Mouse (Mus musculus) stomach, postnatal 0 days (tissue): ENCODE data around the gene Cdh8.

Experiments used
- CTCF ChIP-seq: IDR thresholded peaks from 2 replicates; pipeline ENCODE4 v1.5.1; 2016; ENCODE audit warnings: antibody characterized with exemption, low read depth, mild to moderate bottlenecking, moderate library complexity
- EP300 ChIP-seq: optimal IDR thresholded peaks from 2 replicates; pipeline ENCODE3; 2016; ENCODE audit warnings: antibody characterized with exemption

DNA sequence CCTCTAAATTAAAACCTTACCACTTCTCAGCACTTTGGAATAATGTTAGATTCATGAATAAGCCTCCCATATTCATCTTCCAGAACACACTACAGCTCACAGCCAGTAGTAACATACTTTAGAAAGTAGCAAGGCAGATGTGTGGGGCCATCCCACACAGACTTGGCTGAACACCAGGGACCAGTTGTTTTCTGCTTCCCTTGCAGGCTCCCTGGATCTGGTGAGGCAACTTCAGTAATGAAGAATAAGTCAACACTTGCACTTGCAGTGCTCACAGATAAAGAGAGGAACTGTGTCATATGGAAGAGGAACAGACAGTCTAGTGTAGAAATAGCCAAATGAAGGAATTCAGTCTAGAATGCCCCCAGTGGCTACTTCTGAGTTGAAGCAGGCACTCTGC is 232.1 kb downstream of the Cdh8 start:
- TF ChIP-seq CTCF = no peak
- no peak for TF ChIP-seq EP300
